Mouse (Mus musculus) midbrain, postnatal 0 days (tissue): ENCODE measurements at regions not wholly inside any gene's neighbourhood (a gene's known extent, or its start where the extent isn't known, plus 50 kb on each side); places are given as distances from the start of the nearest gene placed in this dataset.
A peak's percentile ranks its signal among the peaks of the same experiment; 100 is the strongest.

Experiments used
- ATAC-seq: fragments of 200-750 bp; cut with Nextera tagmentation; 2 replicates; pipeline ENCODE4 v1.8.0; 2017; ENCODE audit warnings: moderate number of reproducible peaks, mild to moderate bottlenecking, moderate TSS enrichment, moderate library complexity; ENCODE audit not compliant: low FRiP score
- DNase-seq: peaks from one replicate; pipeline ENCODE4 v3.0.0-alpha.2; 2015; ENCODE audit warnings: low spot score
- H3K27ac ChIP-seq: fragments of 300-500 bp; sonication (generic); 2 replicates; pipeline ENCODE4 v1.5.1; 2014; ENCODE audit warnings: low read depth, mild to moderate bottlenecking, low read length, mixed read lengths
- H3K27me3 ChIP-seq: fragments of 300-500 bp; sonication (generic); 2 replicates; pipeline ENCODE4 v1.6.1; 2014; ENCODE audit warnings: low read length, control low read depth, mixed read lengths; ENCODE audit not compliant: insufficient read depth
- H3K36me3 ChIP-seq: fragments of 300-500 bp; sonication (generic); 2 replicates; pipeline ENCODE4 v1.6.1; 2014; ENCODE audit warnings: low read length, control low read depth, mixed read lengths; ENCODE audit not compliant: insufficient read depth
- H3K4me1 ChIP-seq: fragments of 300-500 bp; sonication (generic); 2 replicates; pipeline ENCODE4 v1.6.1; 2014; ENCODE audit warnings: mild to moderate bottlenecking, control low read depth, antibody characterized with exemption, low read length, mixed read lengths; ENCODE audit not compliant: insufficient read depth
- H3K4me2 ChIP-seq: fragments of 300-500 bp; sonication (generic); 2 replicates; pipeline ENCODE4 v1.6.1; 2014; ENCODE audit warnings: low read depth, mild to moderate bottlenecking, low read length, mixed read lengths; ENCODE audit not compliant: poor library complexity, severe bottlenecking
- H3K4me3 ChIP-seq: fragments of 300-500 bp; sonication (generic); 2 replicates; pipeline ENCODE4 v1.5.1; 2014; ENCODE audit warnings: low read depth, mild to moderate bottlenecking, low read length, moderate library complexity
- H3K9ac ChIP-seq: fragments of 300-500 bp; sonication (generic); replicated peaks from 2 replicates; pipeline ENCODE4 v1.6.1; 2014; ENCODE audit warnings: mild to moderate bottlenecking, low read length, moderate library complexity, mixed read lengths; ENCODE audit not compliant: poor library complexity, severe bottlenecking
- H3K9me3 ChIP-seq: fragments of 300-500 bp; sonication (generic); 2 replicates; pipeline ENCODE4 v1.6.1; 2016; ENCODE audit warnings: low read length, control low read depth
- CTCF ChIP-seq: IDR thresholded peaks from 2 replicates; pipeline ENCODE4 v1.5.1; 2016; ENCODE audit warnings: antibody characterized with exemption, mild to moderate bottlenecking
- WGBS: fragments of 180-500 bp; shearing (Covaris S2); extraction: QIAGEN DNeasy Blood & Tissue Kit; methylation state at CpG from one replicate; pipeline ENCODE4 v1.1.7; 2014; 5-methylcytosine and 5-hydroxymethylcytosine counted together

- no peak overlapping the region for H3K27ac ChIP-seq
- no peak for ATAC-seq
- DNase-seq, result peak; percentile 8
These were observed 1760.2 kb upstream of the Acvr2a start for GRCm38 (mm10) chr2:47053689-47054088.

GRCm38 (mm10) chr2:47074191-47074590, 1739.7 kb upstream of the Acvr2a start:
- ATAC-seq (no peak), DNase-seq (no peak)
- H3K27ac ChIP-seq, result no peak overlapping the region
- H3K27me3 ChIP-seq, result no peaks in the 10 kb centered on the region
- no peak for TF ChIP-seq CTCF
- no peaks in the 10 kb centered on the region for H3K36me3 ChIP-seq
- H3K9me3 ChIP-seq, result no peaks in the 10 kb centered on the region
- H3K4me3 ChIP-seq, result no peak overlapping the region
- H3K4me1 ChIP-seq, result no peaks in the 10 kb centered on the region
- no peak overlapping the region for H3K4me2 ChIP-seq
- H3K9ac ChIP-seq, result no peak overlapping the region

More at GRCm38 (mm10) chr2:47053689-47054088, 1760.2 kb upstream of the Acvr2a start:
- H3K4me3 ChIP-seq, result no peak overlapping the region
- no peaks in the 10 kb centered on the region for H3K4me1 ChIP-seq
- no peak overlapping the region for H3K4me2 ChIP-seq
- no peaks in the 10 kb centered on the region for H3K36me3 ChIP-seq
- no peaks in the 10 kb centered on the region for H3K27me3 ChIP-seq
- TF ChIP-seq CTCF, result peak; percentile 11; the same call in 1 of the 2 replicates
- H3K9me3 ChIP-seq, result no peaks in the 10 kb centered on the region
- WGBS, result 96% methylated on average over 3 of the region's 3 CpGs
- H3K9ac ChIP-seq, result no peak overlapping the region

GRCm38 (mm10) chr2:47075225-47075624, 1738.7 kb upstream of the Acvr2a start:
- H3K4me2 ChIP-seq, result no peak overlapping the region
- H3K9me3 ChIP-seq, result no peaks in the 10 kb centered on the region
- DNase-seq, result no peak
- H3K4me3 ChIP-seq, result no peak overlapping the region
- no peaks in the 10 kb centered on the region for H3K27me3 ChIP-seq
- no peaks in the 10 kb centered on the region for H3K4me1 ChIP-seq
- WGBS, result 85% methylated on average over 3 of the region's 3 CpGs
- no peak for ATAC-seq
- H3K27ac ChIP-seq, result no peak overlapping the region
- H3K9ac ChIP-seq, result no peak overlapping the region
- H3K36me3 ChIP-seq, result no peaks in the 10 kb centered on the region
- no peak for TF ChIP-seq CTCF

- no peaks in the 10 kb centered on the region for H3K36me3 ChIP-seq
- no peaks in the 10 kb centered on the region for H3K27me3 ChIP-seq
- peak; percentile 79 for DNase-seq
- H3K4me3 ChIP-seq, result no peak overlapping the region
- no peaks in the 10 kb centered on the region for H3K9me3 ChIP-seq
- TF ChIP-seq CTCF, result no peak
- no peak for ATAC-seq
- H3K9ac ChIP-seq, result no peak overlapping the region
- no peak overlapping the region for H3K27ac ChIP-seq
- WGBS, result 35% methylated on average over 4 of the region's 4 CpGs
- no peaks in the 10 kb centered on the region for H3K4me1 ChIP-seq
- no peak overlapping the region for H3K4me2 ChIP-seq
These were observed 1725.3 kb upstream of the Acvr2a start for GRCm38 (mm10) chr2:47088635-47089034.

- H3K9ac ChIP-seq, result no peak overlapping the region
- H3K27ac ChIP-seq, result no peak overlapping the region
- no peaks in the 10 kb centered on the region for H3K27me3 ChIP-seq
- H3K36me3 ChIP-seq, result no peaks in the 10 kb centered on the region
- no peak overlapping the region for H3K4me2 ChIP-seq
- 90% methylated on average over 3 of the region's 3 CpGs for WGBS
- no peak overlapping the region for H3K4me3 ChIP-seq
- no peaks in the 10 kb centered on the region for H3K9me3 ChIP-seq
- DNase-seq (no peak), ATAC-seq (no peak)
- TF ChIP-seq CTCF, result no peak
- no peaks in the 10 kb centered on the region for H3K4me1 ChIP-seq
These were observed 1717.9 kb upstream of the Acvr2a start for GRCm38 (mm10) chr2:47095993-47096392.

- 87% methylated on average over 1 of the region's 1 CpGs for WGBS
- Histone ChIP-seq H3K9me3 (no peaks in the 10 kb centered on the region), H3K36me3 (no peaks in the 10 kb centered on the region), H3K4me3 (no peak overlapping the region), H3K4me1 (no peaks in the 10 kb centered on the region), H3K27me3 (no peaks in the 10 kb centered on the region), H3K9ac (no peak overlapping the region), H3K27ac (no peak overlapping the region), H3K4me2 (no peak overlapping the region)
- TF ChIP-seq CTCF, result no peak
- DNase-seq, result no peak
- ATAC-seq, result no peak
These were observed 1674.5 kb upstream of the Acvr2a start for GRCm38 (mm10) chr2:47139435-47139834.
